Mouse (Mus musculus) liver, embryonic 14.5 days (tissue): ENCODE results near the gene Rab4a. TPM values are rescaled to one million over a fixed set of nuclear protein-coding genes. Genes with fewer than 3 reads are reported as not detected.
A peak's percentile ranks its signal among the peaks of the same experiment; 100 is the strongest.

ENCODE experiments used
- ATAC-seq: fragments of 200-750 bp; cut with Nextera tagmentation; 2 replicates; pipeline ENCODE4 v1.8.0; 2017; ENCODE audit warnings: moderate number of reproducible peaks, mild to moderate bottlenecking, moderate library complexity; ENCODE audit not compliant: insufficient read depth
- DNase-seq, 3 experiments: peaks; one replicate each; pipeline ENCODE4 v3.0.0-alpha.2; 2012 to 2013; ENCODE audit warnings: low read depth in 3 of 3, low spot score in 3 of 3
- H3K27ac ChIP-seq: fragments of 300-500 bp; sonication (generic); 2 replicates; pipeline ENCODE4 v1.5.1; 2014; ENCODE audit warnings: moderate library complexity, mild to moderate bottlenecking, control low read depth, inconsistent platforms
- H3K27me3 ChIP-seq: fragments of 300-500 bp; sonication (generic); 2 replicates; pipeline ENCODE4 v1.6.1; 2014; ENCODE audit warnings: mild to moderate bottlenecking, low read length, moderate library complexity; ENCODE audit not compliant: control insufficient read depth, insufficient read depth
- H3K36me3 ChIP-seq: fragments of 300-500 bp; sonication (generic); replicated peaks from 2 replicates; pipeline ENCODE4 v1.6.1; 2014; ENCODE audit warnings: low read depth; ENCODE audit not compliant: control insufficient read depth, insufficient read depth
- H3K4me1 ChIP-seq, 2 experiments: fragments of 200-500 bp in 1 of 2; fragments of 300-500 bp in 1 of 2; sonication (generic) in 1 of 2; replicated peaks; 2 replicates each; pipeline ENCODE4 v1.6.1; 2012 to 2014; ENCODE audit warnings: antibody characterized with exemption in 1 of 2, inconsistent platforms in 1 of 2, low read length in 1 of 2; ENCODE audit not compliant: control insufficient read depth in 2 of 2, insufficient read depth in 2 of 2
- H3K4me2 ChIP-seq: fragments of 300-500 bp; sonication (generic); 2 replicates; pipeline ENCODE4 v1.6.1; 2014; ENCODE audit warnings: low read depth, mild to moderate bottlenecking, control low read depth, moderate library complexity
- H3K4me3 ChIP-seq, 2 experiments: fragments of 200-500 bp in 1 of 2; fragments of 300-500 bp in 1 of 2; sonication (generic) in 1 of 2; 2 replicates each; pipeline ENCODE4 v1.5.1; 2012 to 2014; ENCODE audit warnings: low read depth in 2 of 2, low read length in 2 of 2, mild to moderate bottlenecking in 2 of 2, control low read depth in 1 of 2, inconsistent platforms in 1 of 2, moderate library complexity in 1 of 2; ENCODE audit not compliant: insufficient read depth in 1 of 2
- H3K9ac ChIP-seq: fragments of 300-500 bp; sonication (generic); replicated peaks from 2 replicates; pipeline ENCODE4 v1.6.1; 2014; ENCODE audit warnings: mild to moderate bottlenecking, control low read depth, moderate library complexity
- H3K9me3 ChIP-seq: fragments of 300-500 bp; sonication (generic); 2 replicates; pipeline ENCODE4 v1.6.1; 2016; ENCODE audit warnings: low read length, mixed read lengths; ENCODE audit not compliant: control insufficient read depth
- CTCF ChIP-seq: IDR thresholded peaks from 2 replicates; pipeline ENCODE4 v1.5.1; 2016; ENCODE audit warnings: antibody characterized with exemption, low read depth, control low read depth
- EP300 ChIP-seq: IDR thresholded peaks from 2 replicates; pipeline ENCODE4 v1.6.1; 2016; ENCODE audit warnings: antibody characterized with exemption, low read depth
- WGBS: fragments of 180-500 bp; shearing (Covaris S2); extraction: QIAGEN DNeasy Blood & Tissue Kit; methylation state at CpG from one replicate; pipeline ENCODE4 v1.1.7; 2014; ENCODE audit not compliant: insufficient replicate concordance; 5-methylcytosine and 5-hydroxymethylcytosine counted together
- polyA plus RNA-seq, 2 experiments: library from polyadenylated mRNA; depleted of rRNA in 1 of 2; stranded (reverse) in 1 of 2; unstranded in 1 of 2; fragments of >200 nt; fragmentation: Nextera tagmentation in 1 of 2; extraction: Ambion mirVana in 1 of 2; gene quantifications; 2 replicates each; pipeline versions ENCODE4 v1.2.1 to v1.2.3; 2012 to 2014

Rab4a gene
- polyA plus RNA-seq, 2 experiments = 12.9 to 23.7 TPM

GRCm38 (mm10) chr8:123787254-123787897 lies 18.4 kb upstream of the Rab4a start:
- peaks cover 0 to 7% of the 10 kb centered on the region in 2 experiments; a peak in 2 of 4 replicates for H3K4me1 ChIP-seq
- peak overlapping the region in 1 of 2 experiments; percentile 37; a peak in 2 of 4 replicates for H3K4me3 ChIP-seq
- WGBS = 19% methylated on average over 21 of the region's 21 CpGs
- DNase-seq (no peak), ATAC-seq (no peak)
- peak overlapping the region; percentile 55 for H3K4me2 ChIP-seq
- H3K27me3 ChIP-seq = no peaks in the 10 kb centered on the region
- no peaks in the 10 kb centered on the region for H3K36me3 ChIP-seq
- H3K27ac ChIP-seq = no peak overlapping the region
- no peaks in the 10 kb centered on the region for H3K9me3 ChIP-seq
- H3K9ac ChIP-seq = no peak overlapping the region
- TF ChIP-seq CTCF (no peak), EP300 (no peak)

GRCm38 (mm10) chr8:123788416-123789170 lies 17.2 kb upstream of the Rab4a start:
- ATAC-seq = no peak
- Histone ChIP-seq H3K27ac (no peak overlapping the region), H3K4me2 (no peak overlapping the region)

DNA sequence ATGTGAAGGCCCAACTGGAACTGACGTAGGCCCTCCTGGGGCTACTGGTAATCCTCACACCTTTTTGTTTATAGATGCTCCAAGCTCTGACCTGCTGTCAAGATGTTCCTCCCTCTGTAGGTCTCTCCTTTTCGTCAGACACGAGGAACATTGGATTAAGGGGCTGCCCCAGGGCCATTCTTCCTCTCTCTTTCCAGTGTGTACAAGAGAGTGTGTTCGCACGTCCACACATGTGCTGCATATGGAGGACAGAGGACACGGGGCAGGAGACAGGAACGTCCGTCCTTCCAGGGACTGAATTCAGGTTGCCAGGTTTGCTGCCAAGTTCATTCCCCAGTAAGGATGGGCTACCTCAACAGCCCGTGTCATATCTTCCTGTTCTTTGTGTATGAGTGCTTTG lies 16.3 kb upstream of the Rab4a start:
- H3K27ac ChIP-seq = no peak overlapping the region
- peaks cover 0 to 7% of the 10 kb centered on the region in 2 experiments; a peak in 2 of 4 replicates for H3K4me1 ChIP-seq
- 62% methylated on average over 9 of the region's 9 CpGs for WGBS
- H3K27me3 ChIP-seq = no peaks in the 10 kb centered on the region
- DNase-seq = no peak
- no peak overlapping the region for H3K4me2 ChIP-seq
- H3K9ac ChIP-seq = no peak overlapping the region
- no peak for ATAC-seq
- H3K4me3 ChIP-seq = no peak overlapping the region
- TF ChIP-seq CTCF (no peak), EP300 (no peak)
- H3K36me3 ChIP-seq = no peaks in the 10 kb centered on the region
- no peaks in the 10 kb centered on the region for H3K9me3 ChIP-seq

More at GRCm38 (mm10) chr8:123788416-123789170, 17.2 kb upstream of the Rab4a start:
- Histone ChIP-seq H3K4me3 (no peak overlapping the region), H3K9ac (no peak overlapping the region), H3K4me1 (peaks cover 0 to 7% of the 10 kb centered on the region in 2 experiments; a peak in 2 of 4 replicates), H3K27me3 (no peaks in the 10 kb centered on the region), H3K9me3 (no peaks in the 10 kb centered on the region), H3K36me3 (no peaks in the 10 kb centered on the region)
- WGBS = 49% methylated on average over 14 of the region's 14 CpGs
- no peak for TF ChIP-seq CTCF
- TF ChIP-seq EP300 = no peak
- no peak for DNase-seq

DNA sequence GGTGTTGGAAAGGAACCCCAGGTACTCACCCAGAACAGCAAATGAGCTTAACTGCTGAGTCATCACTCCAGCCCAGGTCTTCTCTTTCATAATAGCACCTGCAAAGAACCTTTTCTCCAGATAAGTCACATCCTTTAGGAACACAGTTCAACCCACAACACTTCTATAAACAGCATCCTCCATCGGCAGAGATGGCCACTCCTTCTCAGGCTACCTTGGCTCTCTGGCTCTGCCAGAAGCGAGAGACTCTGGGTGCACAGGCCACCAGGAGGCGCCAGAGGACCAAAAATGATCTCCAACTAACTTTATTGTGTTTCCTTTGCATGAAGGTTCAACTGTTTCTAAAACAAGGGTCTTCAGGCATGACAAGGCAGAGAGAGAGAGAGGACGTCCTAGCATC lies 15.8 kb upstream of the Rab4a start:
- Histone ChIP-seq H3K9me3 (no peaks in the 10 kb centered on the region), H3K36me3 (no peaks in the 10 kb centered on the region), H3K27ac (no peak overlapping the region), H3K27me3 (no peaks in the 10 kb centered on the region), H3K4me3 (no peak overlapping the region), H3K4me2 (no peak overlapping the region), H3K9ac (no peak overlapping the region), H3K4me1 (peaks cover 0 to 7% of the 10 kb centered on the region in 2 experiments; a peak in 2 of 4 replicates)
- DNase-seq (peak in 2 of 3 experiments; percentile 54 to 57), ATAC-seq (no peak)
- 1% methylated on average over 4 of the region's 4 CpGs for WGBS
- no peak for TF ChIP-seq EP300
- TF ChIP-seq CTCF = peak; percentile 93
